Mouse (Mus musculus): ENCODE results near the gene Pbx3. TPM values are rescaled to one million over a fixed set of nuclear protein-coding genes. Genes with fewer than 3 reads are reported as not detected.
A peak's percentile ranks its signal among the peaks of the same experiment; 100 is the strongest.

Pbx3 gene
- polyA plus RNA-seq, 1 experiment from 2014 or later = 56.6 TPM

DNA sequence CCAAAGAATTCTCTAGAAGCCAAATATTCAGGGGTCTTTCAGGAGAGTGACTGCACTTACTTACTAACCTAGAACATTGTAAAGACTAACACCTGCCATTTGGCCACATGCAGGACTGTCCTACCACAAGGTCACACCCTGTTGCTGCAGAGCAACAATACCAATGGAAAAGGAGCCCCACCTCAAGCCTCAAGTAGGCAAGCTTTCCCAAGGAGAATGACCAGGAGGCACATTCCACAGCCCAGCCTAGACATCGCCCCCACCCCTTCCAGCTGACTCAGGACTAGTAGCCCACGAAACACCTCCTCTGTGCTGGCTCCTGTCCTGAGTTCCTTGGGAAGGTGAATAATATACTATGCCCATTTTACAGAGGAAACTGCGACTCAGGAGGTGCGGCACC, 222.4 kb downstream of the Pbx3 start:
- DNase-seq (ENCODE audit: low spot score) = no peak
- no peak overlapping the region for H3K4me3 ChIP-seq
- whole genome bisulfite sequencing = 85% methylated on average over 4 of the region's 4 CpGs
- no peaks in the 10 kb centered on the region for H3K27me3 ChIP-seq (ENCODE audit: insufficient read depth, poor library complexity, severe bottlenecking)
- no peaks in the 10 kb centered on the region for H3K36me3 ChIP-seq
- no peaks in the 10 kb centered on the region for H3K9me3 ChIP-seq
- H3K4me1 ChIP-seq (replicated peaks) = peaks cover 24% of the 10 kb centered on the region
- H3K27ac ChIP-seq = 0 out of 2 replicates have a peak overlapping the region, but pooled peaks have one; percentile 2

DNA sequence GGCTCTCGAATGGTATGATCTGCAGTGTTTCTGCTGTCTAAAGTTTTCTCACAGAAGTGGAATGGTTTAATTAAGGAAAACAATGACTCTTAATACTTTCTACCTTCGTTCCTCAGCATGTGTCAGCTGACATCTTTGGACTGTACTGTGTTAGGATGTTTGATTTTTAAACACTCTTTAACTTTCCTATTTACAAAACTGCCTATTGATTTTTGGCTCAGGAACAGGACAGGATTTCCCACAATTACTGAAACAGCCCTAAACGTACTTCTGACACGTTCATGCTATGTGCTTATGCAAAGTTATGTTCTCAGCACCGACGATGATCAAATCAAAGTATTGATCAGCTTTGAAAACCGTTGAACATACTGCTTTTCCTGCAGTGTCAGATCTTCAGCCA, 224.7 kb downstream of the Pbx3 start:
- no peak overlapping the region for H3K4me3 ChIP-seq
- WGBS = 89% methylated on average over 7 of the region's 7 CpGs
- H3K27ac ChIP-seq = no peak overlapping the region
- DNase-seq (ENCODE audit: low spot score) = no peak
- H3K9me3 ChIP-seq = no peaks in the 10 kb centered on the region
- no peaks in the 10 kb centered on the region for H3K36me3 ChIP-seq
- no peaks in the 10 kb centered on the region for H3K27me3 ChIP-seq (ENCODE audit: insufficient read depth, poor library complexity, severe bottlenecking)
- H3K4me1 ChIP-seq (replicated peaks) = peaks cover 16% of the 10 kb centered on the region

DNA sequence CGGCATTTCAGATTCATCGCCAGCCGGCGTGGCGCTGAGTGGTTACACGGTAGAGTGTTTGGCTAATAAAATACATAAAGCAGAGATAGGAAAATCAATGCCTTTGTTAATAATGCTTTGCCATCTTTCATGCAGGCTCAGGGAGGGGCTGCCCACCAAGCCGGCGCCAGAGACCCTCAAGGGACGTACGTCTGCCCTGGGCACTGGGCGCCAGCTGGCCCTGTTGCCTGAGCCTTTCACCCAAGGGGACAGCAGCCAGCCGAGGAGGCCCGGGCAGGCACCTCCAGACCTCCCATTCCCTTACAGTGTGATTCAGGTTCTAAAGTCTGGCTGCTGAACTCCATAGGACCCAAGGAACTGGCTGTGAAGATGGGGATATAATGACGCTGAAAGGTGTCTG, 225.5 kb downstream of the Pbx3 start:
- Histone ChIP-seq H3K36me3 (no peaks in the 10 kb centered on the region), H3K27ac (no peak overlapping the region), H3K27me3 (ENCODE audit: insufficient read depth, poor library complexity, severe bottlenecking) (no peaks in the 10 kb centered on the region), H3K4me3 (no peak overlapping the region), H3K4me1 (replicated peaks) (peaks cover 11% of the 10 kb centered on the region; the same call in 1 of the 2 replicates), H3K9me3 (no peaks in the 10 kb centered on the region)
- no peak for DNase-seq (ENCODE audit: low spot score)
- WGBS = 88% methylated on average over 14 of the region's 14 CpGs

DNA sequence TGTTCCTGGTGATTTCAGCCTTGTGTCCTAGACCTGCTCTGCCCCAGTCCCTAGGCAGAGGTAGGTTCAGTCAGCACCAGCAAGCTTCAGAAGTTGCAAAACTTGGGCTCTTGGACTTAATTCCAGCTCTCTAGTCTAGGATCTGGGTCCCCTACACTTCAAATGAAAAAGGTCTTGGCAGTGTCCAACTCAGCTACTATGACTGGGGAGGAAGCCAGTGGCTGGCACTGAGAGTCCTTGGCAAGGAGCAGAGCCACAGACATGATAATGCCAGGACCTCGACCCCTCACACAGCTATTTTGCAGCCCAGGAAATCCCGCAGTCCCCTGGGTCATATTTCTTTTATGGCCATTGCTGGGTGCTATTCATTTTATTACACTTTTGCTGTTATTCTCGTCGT, 225.9 kb downstream of the Pbx3 start:
- H3K4me1 ChIP-seq (replicated peaks) = peaks cover 11% of the 10 kb centered on the region; the same call in 1 of the 2 replicates
- H3K9me3 ChIP-seq = no peaks in the 10 kb centered on the region
- no peaks in the 10 kb centered on the region for H3K36me3 ChIP-seq
- no peaks in the 10 kb centered on the region for H3K27me3 ChIP-seq (ENCODE audit: insufficient read depth, poor library complexity, severe bottlenecking)
- 88% methylated on average over 4 of the region's 4 CpGs for WGBS
- DNase-seq (ENCODE audit: low spot score) = no peak
- no peak overlapping the region for H3K4me3 ChIP-seq
- no peak overlapping the region for H3K27ac ChIP-seq

DNA sequence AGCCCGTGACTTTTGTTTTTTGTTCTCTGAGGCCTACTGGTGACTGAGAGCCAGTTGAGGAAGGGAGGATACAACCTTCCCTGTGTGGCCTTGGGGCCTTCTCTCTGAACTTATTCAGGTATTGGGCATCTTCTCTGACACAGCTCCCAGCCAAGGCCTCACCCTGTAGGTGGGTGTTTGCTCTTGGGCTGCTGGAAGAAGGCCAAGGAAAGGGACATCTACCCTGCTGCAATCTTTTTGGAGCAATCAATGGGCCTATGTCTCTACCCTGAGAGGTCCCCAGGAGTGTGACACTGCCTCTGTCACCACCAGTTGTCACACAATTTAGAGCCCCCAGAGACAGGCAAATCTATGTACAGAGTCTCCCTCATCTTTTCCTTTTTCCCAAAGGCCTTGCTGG, 226.5 kb downstream of the Pbx3 start:
- no peak for DNase-seq (ENCODE audit: low spot score)
- H3K27ac ChIP-seq = peak overlapping the region; percentile 24; the same call in 1 of the 2 replicates
- H3K27me3 ChIP-seq (ENCODE audit: insufficient read depth, poor library complexity, severe bottlenecking) = no peaks in the 10 kb centered on the region
- peaks cover 11% of the 10 kb centered on the region; the same call in 1 of the 2 replicates for H3K4me1 ChIP-seq (replicated peaks)
- no peak overlapping the region for H3K4me3 ChIP-seq
- 84% methylated on average over 1 of the region's 1 CpGs for WGBS
- H3K9me3 ChIP-seq = no peaks in the 10 kb centered on the region
- no peaks in the 10 kb centered on the region for H3K36me3 ChIP-seq

DNA sequence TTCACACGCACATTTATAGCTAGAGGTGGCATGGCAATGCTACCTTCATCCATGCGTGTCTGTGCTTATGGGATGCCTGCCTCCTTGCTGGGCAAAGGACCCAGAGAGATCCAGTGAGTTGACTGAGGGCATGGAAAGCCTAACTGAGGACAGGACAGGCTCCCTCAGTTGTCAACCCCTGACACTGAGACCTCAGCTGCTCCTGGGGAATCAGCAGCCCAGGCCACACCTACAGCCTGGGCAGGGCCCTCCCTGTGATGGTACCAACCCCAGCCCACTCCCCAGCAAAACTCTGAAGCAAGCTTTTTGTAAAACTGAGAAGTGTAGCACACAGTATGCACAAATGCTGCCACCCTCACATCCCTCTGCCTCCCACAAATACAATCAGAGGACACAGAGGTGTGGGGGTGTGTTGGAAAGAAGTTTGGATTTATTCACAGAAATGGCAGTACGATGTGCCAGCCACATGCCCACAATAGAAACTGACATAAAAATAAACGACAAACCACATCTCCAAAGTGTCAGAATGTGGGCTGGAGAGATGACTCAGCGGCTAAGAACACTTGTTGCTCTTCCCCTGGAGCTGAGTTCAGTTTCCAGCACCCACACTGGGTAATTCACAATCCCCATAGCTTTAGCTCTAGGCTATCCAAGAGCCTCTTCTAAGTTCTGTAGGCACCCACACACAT, 233.3 kb downstream of the Pbx3 start:
- H3K27ac ChIP-seq = peak overlapping the region; percentile 54
- H3K4me3 ChIP-seq = no peak overlapping the region
- H3K9me3 ChIP-seq = peaks cover 2% of the 10 kb centered on the region; the same call in 1 of the 2 replicates
- DNase-seq (ENCODE audit: low spot score) = no peak
- WGBS = 88% methylated on average over 5 of the region's 5 CpGs
- H3K4me1 ChIP-seq (replicated peaks) = peaks cover 16% of the 10 kb centered on the region
- H3K27me3 ChIP-seq (ENCODE audit: insufficient read depth, poor library complexity, severe bottlenecking) = no peaks in the 10 kb centered on the region
- H3K36me3 ChIP-seq = no peaks in the 10 kb centered on the region

DNA sequence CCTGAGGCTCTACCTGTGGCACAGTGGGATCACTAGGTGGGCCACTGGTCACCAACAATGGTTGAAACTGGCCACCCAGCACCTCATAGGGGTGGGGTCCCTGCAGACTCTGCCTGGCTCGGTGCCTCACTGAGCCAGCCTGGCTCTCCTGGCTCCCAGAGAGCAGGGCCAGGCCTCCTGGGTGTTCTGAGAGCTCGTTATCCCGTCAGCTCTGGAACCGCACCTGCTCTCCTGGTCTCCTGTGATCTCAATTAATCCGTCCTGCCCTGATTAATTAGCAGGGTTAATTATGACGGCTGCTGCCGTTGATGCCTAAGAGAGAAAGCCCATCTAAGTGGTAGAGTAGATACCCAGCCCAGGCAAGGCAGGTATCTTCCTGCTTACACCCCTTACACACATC, 237.6 kb downstream of the Pbx3 start:
- no peak for DNase-seq (ENCODE audit: low spot score)
- Histone ChIP-seq H3K27ac (0 out of 2 replicates have a peak overlapping the region, but pooled peaks have one; percentile 5), H3K4me3 (no peak overlapping the region), H3K36me3 (no peaks in the 10 kb centered on the region), H3K9me3 (peaks cover 2% of the 10 kb centered on the region; the same call in 1 of the 2 replicates), H3K27me3 (ENCODE audit: insufficient read depth, poor library complexity, severe bottlenecking) (no peaks in the 10 kb centered on the region), H3K4me1 (replicated peaks) (peaks cover 18% of the 10 kb centered on the region)
- 83% methylated on average over 7 of the region's 7 CpGs for WGBS

DNA sequence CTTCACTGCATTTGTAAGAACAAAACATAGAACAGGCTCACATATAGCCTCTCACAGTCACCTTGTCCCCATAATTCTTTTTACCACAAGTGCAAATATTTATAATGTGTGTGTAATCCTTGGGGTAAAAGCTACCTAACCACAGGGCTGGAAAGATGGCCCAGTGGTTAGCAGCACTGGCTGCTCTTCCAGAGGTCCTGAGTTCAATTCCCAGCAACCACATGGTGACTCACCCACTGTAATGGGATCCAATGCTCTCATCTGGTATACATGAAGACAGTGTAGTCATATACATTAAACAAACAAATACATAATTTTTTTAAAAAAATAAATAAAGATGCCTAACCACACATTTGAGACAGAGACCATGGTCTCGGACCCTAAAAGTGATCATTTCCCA, 240.2 kb downstream of the Pbx3 start:
- peaks cover 26% of the 10 kb centered on the region for H3K4me1 ChIP-seq (replicated peaks)
- H3K27me3 ChIP-seq (ENCODE audit: insufficient read depth, poor library complexity, severe bottlenecking) = no peaks in the 10 kb centered on the region
- DNase-seq (ENCODE audit: low spot score) = no peak
- no peak overlapping the region for H3K4me3 ChIP-seq
- H3K36me3 ChIP-seq = no peaks in the 10 kb centered on the region
- no peak overlapping the region for H3K27ac ChIP-seq
- 91% methylated on average over 1 of the region's 1 CpGs for whole genome bisulfite sequencing
- H3K9me3 ChIP-seq = no peaks in the 10 kb centered on the region

DNA sequence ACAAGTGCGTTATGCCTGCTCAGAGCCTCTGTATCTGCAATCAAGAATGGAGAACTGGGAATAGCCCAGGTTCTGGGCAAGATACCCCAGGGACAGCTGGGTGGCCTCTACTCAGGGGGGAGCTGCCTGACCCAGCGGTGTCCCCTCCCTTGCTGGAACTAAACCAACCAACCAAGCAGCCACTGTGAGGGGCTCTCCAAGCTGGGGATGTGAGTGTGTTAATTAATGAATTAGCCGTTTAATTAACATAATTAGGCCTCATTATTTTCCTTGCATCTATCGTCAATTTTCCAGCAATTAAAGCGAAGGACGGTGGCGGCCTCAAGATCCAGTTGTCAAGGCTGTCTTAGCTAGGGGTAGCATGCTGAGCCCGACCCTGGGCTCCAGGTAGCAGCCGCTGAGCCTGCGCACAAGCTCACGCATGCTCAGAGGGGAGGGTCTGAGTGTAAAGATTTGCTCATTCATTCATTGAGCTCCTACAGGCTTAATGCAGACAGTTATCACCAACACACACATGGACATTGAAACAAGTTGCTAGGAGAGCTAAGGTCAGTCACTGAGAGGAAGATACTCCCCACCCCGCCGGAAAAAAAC, 243.2 kb downstream of the Pbx3 start:
- peak overlapping the region; percentile 45 for H3K27ac ChIP-seq
- H3K4me3 ChIP-seq = no peak overlapping the region
- no peak for DNase-seq (ENCODE audit: low spot score)
- no peaks in the 10 kb centered on the region for H3K36me3 ChIP-seq
- H3K9me3 ChIP-seq = no peaks in the 10 kb centered on the region
- no peaks in the 10 kb centered on the region for H3K27me3 ChIP-seq (ENCODE audit: insufficient read depth, poor library complexity, severe bottlenecking)
- 71% methylated on average over 13 of the region's 13 CpGs for WGBS
- H3K4me1 ChIP-seq (replicated peaks) = peaks cover 20% of the 10 kb centered on the region

DNA sequence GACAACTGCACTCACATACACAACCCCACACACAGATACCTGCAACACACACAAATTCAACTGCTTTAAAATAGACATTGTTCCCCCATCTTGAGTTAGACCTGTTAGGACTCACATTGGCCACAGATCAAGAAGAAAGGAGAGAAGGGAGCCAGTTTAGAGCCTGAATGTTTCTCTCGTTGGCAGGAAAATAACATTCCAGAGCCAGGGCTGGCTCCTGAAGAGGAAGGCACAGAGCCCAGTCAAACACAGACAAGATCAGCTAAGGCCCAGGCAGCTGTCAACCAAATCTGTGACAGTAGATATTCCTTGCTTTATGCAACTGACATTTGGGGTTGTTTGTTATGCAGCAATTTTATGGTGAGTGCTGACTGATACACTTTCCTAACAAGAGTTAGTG, 245.1 kb downstream of the Pbx3 start:
- H3K27me3 ChIP-seq (ENCODE audit: insufficient read depth, poor library complexity, severe bottlenecking) = no peaks in the 10 kb centered on the region
- H3K4me3 ChIP-seq = no peak overlapping the region
- DNase-seq (ENCODE audit: low spot score) = no peak
- H3K36me3 ChIP-seq = no peaks in the 10 kb centered on the region
- 87% methylated on average over 1 of the region's 1 CpGs for WGBS
- H3K4me1 ChIP-seq (replicated peaks) = peaks cover 23% of the 10 kb centered on the region
- H3K27ac ChIP-seq = no peak overlapping the region
- H3K9me3 ChIP-seq = no peaks in the 10 kb centered on the region

DNA sequence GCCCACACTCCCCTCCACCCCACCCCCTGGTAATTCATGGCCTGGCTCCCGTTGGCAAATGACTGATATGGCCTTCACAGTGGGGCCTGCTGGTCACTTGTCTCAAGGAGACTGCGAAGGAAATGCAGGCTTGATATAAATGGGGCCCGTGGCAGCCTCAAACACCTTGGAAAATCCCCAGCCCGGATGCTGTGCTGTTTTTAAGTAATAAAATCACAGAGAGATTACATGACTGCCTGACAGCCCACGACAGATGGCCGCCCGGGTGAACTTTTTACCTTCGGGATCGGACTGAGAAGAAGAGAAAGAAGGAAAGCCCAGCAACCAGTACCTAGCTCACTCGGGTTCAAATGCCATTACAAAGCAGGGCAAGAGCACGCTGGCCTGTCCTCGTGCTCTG, 249.0 kb downstream of the Pbx3 start:
- no peak for DNase-seq (ENCODE audit: low spot score)
- Histone ChIP-seq H3K27ac (no peak overlapping the region), H3K4me3 (no peak overlapping the region), H3K27me3 (ENCODE audit: insufficient read depth, poor library complexity, severe bottlenecking) (no peaks in the 10 kb centered on the region), H3K36me3 (no peaks in the 10 kb centered on the region), H3K4me1 (replicated peaks) (0 out of 2 replicates have a peak, but pooled peaks cover 12% of the 10 kb centered on the region), H3K9me3 (no peaks in the 10 kb centered on the region)
- 83% methylated on average over 12 of the region's 12 CpGs for WGBS
